Mouse (Mus musculus): ENCODE data around the gene Zbtb25. TPM values are rescaled to one million over a fixed set of nuclear protein-coding genes. Genes with fewer than 3 reads are reported as not detected.
A peak's percentile ranks its signal among the peaks of the same experiment; 100 is the strongest.

The Zbtb25 gene
- polyA plus RNA-seq, 1 experiment from 2014 or later = 11.7 TPM

- no peak for ATAC-seq
- Histone ChIP-seq H3K4me1 (replicated peaks) (peaks cover 20% of the 10 kb centered on the region), H3K9ac (no peak overlapping the region), H3K27ac (no peak overlapping the region), H3K27me3 (replicated peaks) (peaks cover 9% of the 10 kb centered on the region), H3K4me2 (replicated peaks) (no peak overlapping the region), H3K36me3 (no peaks in the 10 kb centered on the region), H3K9me3 (no peaks in the 10 kb centered on the region), H3K4me3 (replicated peaks) (no peak overlapping the region)
- 55% methylated on average over 3 of the region's 3 CpGs for WGBS
Observed at GRCm38 (mm10) chr12:76401674-76402073, 32.3 kb upstream of the Zbtb25 start.

DNA sequence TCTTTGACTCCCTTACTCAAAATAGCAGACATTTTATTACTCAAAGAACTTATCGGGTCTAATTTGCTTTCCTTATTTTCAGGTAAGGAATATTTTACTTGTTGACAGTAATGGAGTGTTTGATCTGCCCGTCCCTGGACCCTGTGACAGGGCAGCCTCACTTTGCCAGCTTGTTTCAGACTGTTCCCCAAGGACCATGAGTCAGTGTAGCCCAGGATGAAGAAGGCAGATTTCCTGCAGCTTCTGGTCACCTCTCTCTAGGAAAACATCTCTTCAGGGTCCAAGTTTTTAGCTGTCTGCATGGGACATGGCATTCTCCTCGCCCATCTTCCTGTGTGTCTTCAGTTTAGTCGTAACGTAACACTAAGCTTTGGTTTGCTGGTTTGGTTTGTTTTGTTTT is 27.9 kb upstream of the Zbtb25 start:
- no peak for ATAC-seq
- Histone ChIP-seq H3K27ac (no peak overlapping the region), H3K9me3 (no peaks in the 10 kb centered on the region), H3K4me3 (replicated peaks) (no peak overlapping the region), H3K4me1 (replicated peaks) (no peaks in the 10 kb centered on the region), H3K27me3 (replicated peaks) (no peaks in the 10 kb centered on the region), H3K9ac (no peak overlapping the region), H3K36me3 (no peaks in the 10 kb centered on the region), H3K4me2 (replicated peaks) (no peak overlapping the region)
- WGBS = 78% methylated on average over 5 of the region's 5 CpGs

- WGBS = 80% methylated on average over 5 of the region's 5 CpGs
- ATAC-seq = no peak
- H3K9ac ChIP-seq = no peak overlapping the region
Observed at GRCm38 (mm10) chr12:76392979-76393378, 23.6 kb upstream of the Zbtb25 start.

GRCm38 (mm10) chr12:76391595-76392271 is 22.3 kb upstream of the Zbtb25 start:
- no peaks in the 10 kb centered on the region for H3K36me3 ChIP-seq
- no peak overlapping the region for H3K27ac ChIP-seq
- H3K9ac ChIP-seq = no peak overlapping the region
- no peaks in the 10 kb centered on the region for H3K4me1 ChIP-seq (replicated peaks)
- ATAC-seq = no peak
- no peaks in the 10 kb centered on the region for H3K27me3 ChIP-seq (replicated peaks)
- no peak overlapping the region for H3K4me3 ChIP-seq (replicated peaks)
- no peak overlapping the region for H3K4me2 ChIP-seq (replicated peaks)
- 65% methylated on average over 3 of the region's 3 CpGs for WGBS
- no peaks in the 10 kb centered on the region for H3K9me3 ChIP-seq

More at GRCm38 (mm10) chr12:76392979-76393378, 23.6 kb upstream of the Zbtb25 start:
- Histone ChIP-seq H3K4me1 (replicated peaks) (no peaks in the 10 kb centered on the region), H3K36me3 (no peaks in the 10 kb centered on the region), H3K4me2 (replicated peaks) (no peak overlapping the region), H3K27me3 (replicated peaks) (no peaks in the 10 kb centered on the region), H3K4me3 (replicated peaks) (no peak overlapping the region), H3K27ac (no peak overlapping the region), H3K9me3 (no peaks in the 10 kb centered on the region)

- 90% methylated on average over 11 of the region's 11 CpGs for WGBS
Observed at GRCm38 (mm10) chr12:76388794-76389193, 19.4 kb upstream of the Zbtb25 start.

GRCm38 (mm10) chr12:76385342-76385741 is 15.9 kb upstream of the Zbtb25 start:
- Histone ChIP-seq H3K4me1 (replicated peaks) (0 out of 2 replicates have a peak, but pooled peaks cover under 1% of the 10 kb centered on the region), H3K36me3 (0 out of 2 replicates have a peak, but pooled peaks cover 8% of the 10 kb centered on the region), H3K27ac (no peak overlapping the region), H3K9ac (no peak overlapping the region), H3K4me3 (replicated peaks) (no peak overlapping the region), H3K27me3 (replicated peaks) (no peaks in the 10 kb centered on the region), H3K4me2 (replicated peaks) (no peak overlapping the region), H3K9me3 (no peaks in the 10 kb centered on the region)
- no peak for ATAC-seq
- WGBS = 89% methylated on average over 8 of the region's 8 CpGs

More at GRCm38 (mm10) chr12:76388794-76389193, 19.4 kb upstream of the Zbtb25 start:
- Histone ChIP-seq H3K4me1 (replicated peaks) (no peaks in the 10 kb centered on the region), H3K9me3 (no peaks in the 10 kb centered on the region), H3K27me3 (replicated peaks) (no peaks in the 10 kb centered on the region), H3K36me3 (0 out of 2 replicates have a peak, but pooled peaks cover 8% of the 10 kb centered on the region), H3K4me2 (replicated peaks) (no peak overlapping the region), H3K9ac (no peak overlapping the region), H3K27ac (no peak overlapping the region), H3K4me3 (replicated peaks) (no peak overlapping the region)
- ATAC-seq = no peak

DNA sequence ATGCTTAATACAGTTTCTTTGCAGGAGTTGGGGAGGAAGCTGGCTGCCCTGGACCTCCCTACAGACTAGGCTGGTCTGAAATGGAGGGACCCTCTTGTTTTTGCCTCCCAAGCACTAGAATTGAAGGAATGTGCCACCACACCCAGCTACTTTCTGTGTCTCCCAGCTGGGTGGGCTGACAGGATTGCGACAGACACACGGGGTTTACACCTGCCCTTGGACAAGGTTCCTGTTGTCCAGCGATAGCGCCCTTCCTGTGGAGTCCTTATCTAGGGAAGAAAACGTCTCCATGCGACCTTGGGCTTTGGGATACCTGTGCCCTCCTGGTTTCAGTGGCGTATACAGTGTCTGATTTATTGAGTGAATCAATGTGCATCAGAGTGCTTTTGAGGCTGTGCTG is 10.7 kb upstream of the Zbtb25 start:
- no peaks in the 10 kb centered on the region for H3K9me3 ChIP-seq
- peaks cover 4% of the 10 kb centered on the region; the same call in 1 of the 2 replicates for H3K4me1 ChIP-seq (replicated peaks)
- no peak overlapping the region for H3K27ac ChIP-seq
- 0 out of 2 replicates have a peak, but pooled peaks cover under 1% of the 10 kb centered on the region for H3K36me3 ChIP-seq
- no peak overlapping the region for H3K9ac ChIP-seq
- ATAC-seq = 0 out of 2 replicates have a peak, but pooled peaks have one; percentile 56
- H3K4me3 ChIP-seq (replicated peaks) = no peak overlapping the region
- 64% methylated on average over 7 of the region's 7 CpGs for WGBS
- H3K4me2 ChIP-seq (replicated peaks) = no peak overlapping the region
- no peaks in the 10 kb centered on the region for H3K27me3 ChIP-seq (replicated peaks)

DNA sequence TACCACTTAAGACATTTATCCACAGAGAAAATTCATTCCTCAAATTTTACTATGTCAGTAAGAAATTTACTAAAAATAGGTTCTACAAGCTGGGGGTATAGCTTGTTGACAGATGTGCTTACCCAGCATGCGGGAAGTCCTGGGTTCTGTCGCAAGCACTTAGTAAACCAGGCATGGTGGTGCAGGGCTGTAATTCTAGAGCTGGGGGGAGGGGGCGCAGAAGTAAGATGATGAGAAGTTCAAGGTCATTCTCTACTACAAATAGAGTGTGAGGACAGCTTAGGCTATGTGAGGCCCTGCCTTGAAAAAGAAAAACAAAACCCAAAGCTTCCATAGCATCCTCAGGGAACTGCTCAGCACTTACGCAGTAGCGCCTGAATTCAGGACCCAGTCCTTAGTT is 9.2 kb upstream of the Zbtb25 start:
- Histone ChIP-seq H3K4me3 (replicated peaks) (no peak overlapping the region), H3K36me3 (no peaks in the 10 kb centered on the region), H3K27me3 (replicated peaks) (no peaks in the 10 kb centered on the region), H3K27ac (no peak overlapping the region), H3K4me1 (replicated peaks) (peaks cover 4% of the 10 kb centered on the region; the same call in 1 of the 2 replicates), H3K4me2 (replicated peaks) (no peak overlapping the region), H3K9me3 (no peaks in the 10 kb centered on the region), H3K9ac (no peak overlapping the region)
- no peak for ATAC-seq
- 83% methylated on average over 5 of the region's 5 CpGs for WGBS

DNA sequence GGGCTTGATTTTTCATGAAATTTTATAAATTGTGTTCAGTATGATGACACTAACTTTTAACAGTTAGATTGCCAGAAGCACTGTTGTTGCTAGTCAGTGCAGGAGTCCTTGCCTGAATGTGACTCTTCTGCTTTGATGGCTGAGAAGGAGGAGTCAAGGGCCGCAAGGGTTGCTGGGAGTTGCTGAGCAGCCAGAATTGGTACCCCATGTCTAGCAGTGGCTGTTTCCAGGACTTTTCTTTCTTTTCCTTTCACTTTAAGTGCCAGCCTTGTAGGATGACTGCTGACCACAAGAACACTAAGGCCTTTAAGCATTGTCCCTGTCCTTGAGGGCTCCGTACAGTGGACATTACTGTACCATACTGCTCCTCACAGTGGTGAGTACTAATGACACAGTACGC is 8.3 kb upstream of the Zbtb25 start:
- 89% methylated on average over 3 of the region's 3 CpGs for WGBS
- peaks cover 8% of the 10 kb centered on the region for H3K4me1 ChIP-seq (replicated peaks)
- H3K27me3 ChIP-seq (replicated peaks) = no peaks in the 10 kb centered on the region
- H3K4me2 ChIP-seq (replicated peaks) = no peak overlapping the region
- H3K36me3 ChIP-seq = no peaks in the 10 kb centered on the region
- H3K27ac ChIP-seq = no peak overlapping the region
- H3K4me3 ChIP-seq (replicated peaks) = no peak overlapping the region
- no peak overlapping the region for H3K9ac ChIP-seq
- ATAC-seq = no peak
- no peaks in the 10 kb centered on the region for H3K9me3 ChIP-seq

DNA sequence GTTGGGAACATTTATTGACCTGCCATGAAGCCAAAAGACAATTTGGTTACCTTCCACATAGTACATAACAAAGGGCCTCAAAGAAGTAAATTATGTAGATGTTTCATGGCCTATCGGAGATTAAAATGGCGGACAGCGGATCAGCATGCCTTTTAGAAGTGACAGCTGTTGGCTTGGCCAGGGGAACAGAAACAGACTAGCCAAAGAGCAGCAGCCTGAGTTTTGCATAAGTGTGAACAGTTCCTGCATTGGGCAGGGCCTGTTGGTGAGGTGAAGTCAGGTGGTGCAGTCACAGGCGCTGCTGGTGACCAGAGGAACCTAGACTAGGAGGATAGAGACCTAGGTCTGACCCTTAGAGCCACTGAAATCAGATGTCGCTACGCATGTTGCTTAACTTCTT is 7.7 kb upstream of the Zbtb25 start:
- H3K27me3 ChIP-seq (replicated peaks) = no peaks in the 10 kb centered on the region
- no peak overlapping the region for H3K9ac ChIP-seq
- no peak overlapping the region for H3K4me2 ChIP-seq (replicated peaks)
- H3K4me3 ChIP-seq (replicated peaks) = no peak overlapping the region
- no peaks in the 10 kb centered on the region for H3K9me3 ChIP-seq
- 95% methylated on average over 6 of the region's 6 CpGs for WGBS
- no peaks in the 10 kb centered on the region for H3K36me3 ChIP-seq
- H3K27ac ChIP-seq = no peak overlapping the region
- peaks cover 14% of the 10 kb centered on the region for H3K4me1 ChIP-seq (replicated peaks)
- ATAC-seq = no peak

DNA sequence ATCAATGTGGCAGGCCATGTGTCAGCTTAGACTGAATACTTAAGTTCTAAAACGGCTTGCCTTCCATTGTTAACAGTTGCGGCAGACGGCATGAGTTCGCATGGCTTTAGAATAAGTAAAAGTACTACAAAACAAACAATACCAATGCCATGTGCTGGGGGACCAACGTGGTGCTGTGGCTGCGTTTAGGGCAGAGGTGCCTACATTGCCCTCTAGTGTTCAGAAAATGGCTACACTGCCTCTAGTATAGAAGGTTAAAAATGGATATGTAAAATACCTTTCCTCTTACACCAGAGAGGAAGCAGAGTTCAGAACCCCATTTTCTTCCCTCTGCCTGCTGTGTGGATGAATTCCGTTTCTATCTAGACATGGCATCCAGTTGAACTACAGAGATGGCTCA is 7.2 kb upstream of the Zbtb25 start:
- H3K9me3 ChIP-seq = no peaks in the 10 kb centered on the region
- 55% methylated on average over 7 of the region's 7 CpGs for whole genome bisulfite sequencing
- H3K27me3 ChIP-seq (replicated peaks) = no peaks in the 10 kb centered on the region
- no peak overlapping the region for H3K4me3 ChIP-seq (replicated peaks)
- H3K36me3 ChIP-seq = no peaks in the 10 kb centered on the region
- no peak overlapping the region for H3K27ac ChIP-seq
- no peak overlapping the region for H3K4me2 ChIP-seq (replicated peaks)
- H3K9ac ChIP-seq = no peak overlapping the region
- peaks cover 17% of the 10 kb centered on the region for H3K4me1 ChIP-seq (replicated peaks)
- no peak for ATAC-seq

DNA sequence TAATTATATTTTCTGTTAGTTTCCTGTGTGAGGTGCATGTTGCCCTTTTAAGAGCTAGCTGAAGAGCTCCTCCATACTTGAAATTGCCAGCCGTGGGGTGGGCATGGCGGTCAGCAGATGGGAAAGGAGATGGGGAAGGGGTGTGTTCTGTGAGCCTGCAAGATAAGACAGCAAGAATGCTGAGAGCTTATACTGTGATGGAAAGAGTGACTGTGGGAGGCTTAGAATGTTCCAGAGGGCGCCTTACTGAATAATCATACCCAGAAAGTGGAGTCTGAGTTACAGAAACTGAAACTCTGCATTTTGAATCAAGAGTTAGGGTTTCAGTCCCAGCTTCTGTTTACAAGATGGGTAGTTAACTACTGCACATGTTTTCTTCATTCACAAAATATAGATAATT is 6.1 kb upstream of the Zbtb25 start:
- H3K9me3 ChIP-seq = no peaks in the 10 kb centered on the region
- no peak overlapping the region for H3K9ac ChIP-seq
- WGBS = 86% methylated on average over 3 of the region's 3 CpGs
- no peaks in the 10 kb centered on the region for H3K27me3 ChIP-seq (replicated peaks)
- H3K27ac ChIP-seq = no peak overlapping the region
- no peak for ATAC-seq
- no peaks in the 10 kb centered on the region for H3K36me3 ChIP-seq
- H3K4me2 ChIP-seq (replicated peaks) = no peak overlapping the region
- no peak overlapping the region for H3K4me3 ChIP-seq (replicated peaks)
- peaks cover 17% of the 10 kb centered on the region for H3K4me1 ChIP-seq (replicated peaks)

DNA sequence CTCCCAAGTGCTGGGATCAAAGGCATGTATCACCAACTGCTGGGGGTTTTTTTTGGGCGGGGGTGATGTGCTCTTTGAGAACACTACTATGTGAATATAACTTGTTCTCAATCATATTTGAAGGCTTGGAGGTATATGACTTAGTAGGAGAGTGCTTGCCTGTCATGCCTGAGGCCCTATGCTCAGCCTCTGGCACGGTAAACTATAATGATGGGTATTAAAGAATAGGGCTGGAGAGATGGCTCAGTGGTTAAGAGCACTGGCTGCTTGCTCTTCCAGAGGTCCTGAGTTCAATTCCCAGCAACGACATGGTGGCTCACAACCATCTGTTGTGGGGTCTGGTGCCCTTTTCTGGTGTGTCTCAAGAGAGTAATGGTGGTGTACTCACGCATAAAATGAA is 5.5 kb upstream of the Zbtb25 start:
- H3K27me3 ChIP-seq (replicated peaks) = no peaks in the 10 kb centered on the region
- WGBS = 79% methylated on average over 4 of the region's 4 CpGs
- H3K4me2 ChIP-seq (replicated peaks) = no peak overlapping the region
- no peak for ATAC-seq
- H3K27ac ChIP-seq = no peak overlapping the region
- H3K4me3 ChIP-seq (replicated peaks) = no peak overlapping the region
- no peaks in the 10 kb centered on the region for H3K9me3 ChIP-seq
- H3K4me1 ChIP-seq (replicated peaks) = peaks cover 13% of the 10 kb centered on the region
- H3K36me3 ChIP-seq = no peaks in the 10 kb centered on the region
- no peak overlapping the region for H3K9ac ChIP-seq

Measured in intestine, embryonic 15.5 days (tissue).